ENCODE assay signal across 8 mouse cellular contexts in the genomic region with DNA sequence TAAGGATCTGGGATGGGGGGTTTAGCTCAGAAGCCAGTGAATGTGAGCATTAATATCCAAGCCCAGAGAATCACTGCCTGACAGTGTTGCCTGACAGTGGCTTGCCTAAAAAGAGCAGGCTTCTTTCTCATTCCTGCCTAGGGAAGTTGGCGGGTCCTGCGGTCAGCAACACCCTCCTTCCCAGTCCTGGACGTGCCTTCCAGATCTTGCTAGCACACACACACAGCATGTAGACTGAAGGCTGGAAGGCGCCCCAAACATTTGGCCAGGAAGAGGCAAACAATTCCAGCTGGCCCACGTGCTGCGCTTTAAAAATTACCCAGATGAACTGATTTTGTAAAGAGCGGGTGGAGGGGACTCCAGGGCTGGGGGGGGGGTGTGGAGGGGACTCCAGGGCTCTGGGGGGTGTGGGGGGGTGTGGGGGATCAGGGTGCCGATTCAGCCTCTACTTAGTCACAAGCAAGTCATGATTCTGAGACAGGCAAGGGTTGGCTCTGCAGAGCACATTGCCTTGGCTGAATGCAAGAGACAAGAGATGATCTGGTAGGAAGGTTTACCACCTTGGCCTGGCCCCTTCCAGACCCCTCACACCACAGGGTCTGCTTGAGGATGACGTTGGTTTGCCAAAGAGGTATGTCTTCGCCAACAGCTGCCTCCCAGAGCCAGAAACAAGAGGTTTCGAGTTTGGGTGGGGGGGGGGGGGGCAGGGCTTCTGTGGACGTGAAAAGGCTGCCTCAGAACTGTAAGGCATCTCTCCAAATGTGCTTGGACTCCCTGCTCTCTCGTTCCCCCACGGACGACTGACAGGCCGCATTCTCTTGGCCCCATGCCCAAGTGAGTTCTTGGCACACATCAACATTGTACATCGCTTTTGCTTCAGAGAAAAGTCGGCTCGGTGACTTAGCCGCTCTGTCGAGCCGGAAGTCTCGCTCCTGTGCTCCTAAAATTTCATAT.
A peak's percentile ranks its signal among the peaks of the same experiment; 100 is the strongest.
DNase-seq lines count a peak whose midpoint lies in the region; ATAC-seq and TF ChIP-seq lines count a peak whose summit lies in the region.

No protein-coding gene starts in this region.

- H3K4me3 ChIP-seq in hindbrain, embryonic 12.5 days = no peak overlapping the region
- H3K4me3 ChIP-seq in midbrain, embryonic 12.5 days = no peak overlapping the region
- H3K4me3 ChIP-seq in thymus, adult 2 months (ENCODE audit: control insufficient read depth, insufficient read depth, low read length) = no peak overlapping the region

- H3K4me1 ChIP-seq in hindbrain, embryonic 12.5 days = peaks cover 43% of the 10 kb centered on the region
- peaks cover 27% of the 10 kb centered on the region for H3K4me1 ChIP-seq in midbrain, embryonic 12.5 days
- peaks cover 4% of the 10 kb centered on the region; the same call in 1 of the 2 replicates for H3K4me1 ChIP-seq in thymus, adult 2 months (replicated peaks; ENCODE audit: control insufficient read depth, insufficient read depth, low read length)

- DNase-seq in Muller cell, postnatal 12 days (ENCODE audit: inconsistent ontology term) = peak; percentile 84
- peak; percentile 27 to 31 for DNase-seq in frontal cortex, postnatal 36 days (ENCODE audit: low spot score in 2 of 2)
- DNase-seq in left cerebral cortex, postnatal 14 days (ENCODE audit: low spot score in 2 of 2) = peak; percentile 26 to 55
- DNase-seq in thymus, adult 2 months = no peak

- TF ChIP-seq CTCF in thymus, adult 2 months (IDR thresholded peaks at IDR 0.05; ENCODE audit: borderline replicate concordance, control insufficient read depth, extremely low read depth, insufficient read depth, low read length, poor library complexity) = no peak

- H3K27me3 ChIP-seq in hindbrain, embryonic 12.5 days = no peaks in the 10 kb centered on the region
- H3K27me3 ChIP-seq in midbrain, embryonic 12.5 days = peaks cover 3% of the 10 kb centered on the region; the same call in 1 of the 2 replicates
- H3K27me3 ChIP-seq in thymus, adult 2 months (ENCODE audit: control insufficient read depth, insufficient read depth, low read length) = no peaks in the 10 kb centered on the region

- H3K9me3 ChIP-seq in hindbrain, embryonic 12.5 days (replicated peaks) = no peaks in the 10 kb centered on the region
- no peaks in the 10 kb centered on the region for H3K9me3 ChIP-seq in midbrain, embryonic 12.5 days

- intact Hi-C loops in left cerebral cortex, postnatal 14 days (cut with DNase I) = loop anchor here (5.0 to 10.0 kb wide), 2 partner anchors 319 to 934 kb away; a partner anchor contains a TSS

- H3K9ac ChIP-seq in hindbrain, embryonic 12.5 days = no peak overlapping the region
- peak overlapping the region; percentile 34; the same call in 1 of the 2 replicates for H3K9ac ChIP-seq in midbrain, embryonic 12.5 days (replicated peaks)

- no peak overlapping the region for H3K4me2 ChIP-seq in hindbrain, embryonic 12.5 days (replicated peaks)
- H3K4me2 ChIP-seq in midbrain, embryonic 12.5 days (replicated peaks) = no peak overlapping the region

- H3K27ac ChIP-seq in hindbrain, embryonic 12.5 days = no peak overlapping the region; the same call in 1 of the 2 replicates
- 0 out of 2 replicates have a peak overlapping the region, but pooled peaks have one; percentile 3 for H3K27ac ChIP-seq in midbrain, embryonic 12.5 days (replicated peaks)
- no peak overlapping the region for H3K27ac ChIP-seq in thymus, adult 2 months (ENCODE audit: control insufficient read depth, insufficient read depth, low read length)

- WGBS in hindbrain, embryonic 12.5 days = 50% methylated on average over 23 of the region's 23 CpGs
- 67% methylated on average over 23 of the region's 23 CpGs for WGBS in midbrain, embryonic 12.5 days
- WGBS in thymus, adult 2 months = 85% methylated on average over 23 of the region's 23 CpGs

- H3K36me3 ChIP-seq in hindbrain, embryonic 12.5 days = no peaks in the 10 kb centered on the region
- H3K36me3 ChIP-seq in midbrain, embryonic 12.5 days = no peaks in the 10 kb centered on the region
- H3K36me3 ChIP-seq in thymus, adult 2 months (ENCODE audit: control insufficient read depth, insufficient read depth, low read length) = no peaks in the 10 kb centered on the region

- ATAC-seq in cerebellum, adult (ENCODE audit: insufficient number of reproducible peaks, low FRiP score, low TSS enrichment) = peak; percentile 79
- 0 out of 2 replicates have a peak, but pooled peaks have one; percentile 20 for ATAC-seq in hindbrain, embryonic 12.5 days (ENCODE audit: low FRiP score)
- no peak for ATAC-seq in midbrain, embryonic 12.5 days (ENCODE audit: low FRiP score, low read depth)
- no peak for ATAC-seq in erythroblast, adult 5-6 weeks (replicated peaks; ENCODE audit: low FRiP score, poor library complexity, severe bottlenecking)

- TF ChIP-seq POLR2A in thymus, adult 2 months (IDR thresholded peaks at IDR 0.05; ENCODE audit: control insufficient read depth, extremely low read depth, insufficient read depth, low read length, poor library complexity) = no peak

Comparison
In these comparisons a context has a peak if more than half of its experiments do, and no peak if none do; other contexts are left out.
1. ATAC-seq: peak in cerebellum, adult (single experiment) and hindbrain, embryonic 12.5 days (single experiment); none in midbrain, embryonic 12.5 days (single experiment) and erythroblast, adult 5-6 weeks (single experiment).